Mouse (Mus musculus) embryonic facial prominence, embryonic 14.5 days (tissue): ENCODE data around the gene C1s1. TPM values are rescaled to one million over a fixed set of nuclear protein-coding genes. Genes with fewer than 3 reads are reported as not detected.
"Not testable (repeated sequence)": the region's sequence is repeated elsewhere in the genome, so short reads cannot be mapped to it uniquely, and the experiment has no call there.

Experiments used
- ATAC-seq: fragments of 200-750 bp; cut with Nextera tagmentation; 2 replicates; pipeline ENCODE4 v1.8.0; 2017; ENCODE audit warnings: low read depth, moderate number of reproducible peaks, moderate TSS enrichment
- DNase-seq: peaks from one replicate; pipeline ENCODE4 v3.0.0-alpha.2; 2015; ENCODE audit warnings: low spot score
- H3K27ac ChIP-seq: fragments of 300-500 bp; sonication (generic); replicated peaks from 2 replicates; pipeline ENCODE4 v1.5.1; 2014; ENCODE audit warnings: low read depth, mild to moderate bottlenecking, low read length, moderate library complexity
- H3K27me3 ChIP-seq: fragments of 300-500 bp; sonication (generic); replicated peaks from 2 replicates; pipeline ENCODE4 v1.6.1; 2014; ENCODE audit warnings: low read length; ENCODE audit not compliant: control insufficient read depth, insufficient read depth
- H3K36me3 ChIP-seq: fragments of 300-500 bp; sonication (generic); 2 replicates; pipeline ENCODE4 v1.6.1; 2014; ENCODE audit warnings: low read length, mixed read lengths; ENCODE audit not compliant: control insufficient read depth, insufficient read depth
- H3K4me1 ChIP-seq: fragments of 300-500 bp; sonication (generic); 2 replicates; pipeline ENCODE4 v1.6.1; 2014; ENCODE audit warnings: antibody characterized with exemption, low read length; ENCODE audit not compliant: control insufficient read depth, insufficient read depth
- H3K4me2 ChIP-seq: fragments of 300-500 bp; sonication (generic); 2 replicates; pipeline ENCODE4 v1.6.1; 2014; ENCODE audit warnings: low read depth, mild to moderate bottlenecking, low read length, moderate library complexity, mixed read lengths
- H3K4me3 ChIP-seq: fragments of 300-500 bp; sonication (generic); 2 replicates; pipeline ENCODE4 v1.5.1; 2014; ENCODE audit warnings: low read depth, mild to moderate bottlenecking, low read length
- H3K9ac ChIP-seq: fragments of 300-500 bp; sonication (generic); 2 replicates; pipeline ENCODE4 v1.6.1; 2014; ENCODE audit warnings: low read depth, mild to moderate bottlenecking, low read length, moderate library complexity, mixed read lengths
- H3K9me3 ChIP-seq: fragments of 300-500 bp; sonication (generic); 2 replicates; pipeline ENCODE4 v1.6.1; 2016; ENCODE audit warnings: low read length; ENCODE audit not compliant: control insufficient read depth
- WGBS: fragments of 180-500 bp; shearing (Covaris S2); extraction: QIAGEN DNeasy Blood & Tissue Kit; methylation state at CpG from one replicate; pipeline ENCODE4 v1.1.7; 2014; 5-methylcytosine and 5-hydroxymethylcytosine counted together
- polyA plus RNA-seq: library from polyadenylated mRNA; unstranded; fragments of >200 nt; fragmentation: Nextera tagmentation; extraction: Ambion mirVana; gene quantifications from 2 replicates; pipeline ENCODE4 v1.2.1, GENCODE M21; 2014

The C1s1 gene
- polyA plus RNA-seq, 1 experiment from 2014 or later: 7.4 TPM

- H3K27me3 ChIP-seq, H3K4me1 ChIP-seq, ATAC-seq, H3K36me3 ChIP-seq, H3K4me3 ChIP-seq, H3K27ac ChIP-seq, DNase-seq, H3K4me2 ChIP-seq, H3K9ac ChIP-seq, H3K9me3 ChIP-seq: not testable (repeated sequence)
- WGBS: 68% methylated on average over 8 of the region's 8 CpGs
Measured at GRCm38 (mm10) chr6:124536125-124536829, 5.9 kb downstream of the C1s1 start.

DNA sequence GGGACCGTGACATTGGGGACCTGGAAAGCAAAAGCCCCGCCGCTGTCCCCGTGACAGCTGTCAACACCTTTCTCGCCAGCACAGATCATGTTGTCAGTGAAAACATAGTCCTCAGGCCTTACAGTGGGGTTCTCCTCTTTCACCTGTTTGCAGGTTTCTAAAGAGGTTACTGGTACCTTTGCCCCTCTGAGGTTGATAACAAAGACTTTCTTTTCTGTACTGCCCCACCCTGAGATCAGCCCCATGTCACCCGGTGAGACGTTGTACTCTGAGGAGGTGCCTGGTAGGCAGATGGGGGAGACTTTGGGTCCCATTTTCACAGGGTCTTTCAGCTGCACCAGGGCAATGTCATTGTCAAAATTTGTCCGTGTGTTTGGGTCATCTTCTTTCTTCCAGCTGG is 11.1 kb downstream of the C1s1 start:
- WGBS: 80% methylated on average over 8 of the region's 8 CpGs
- Histone ChIP-seq H3K36me3 (no peaks in the 10 kb centered on the region), H3K4me3 (no peak overlapping the region), H3K27ac (no peak overlapping the region), H3K9ac (no peak overlapping the region), H3K9me3 (no peaks in the 10 kb centered on the region), H3K4me2 (no peak overlapping the region), H3K4me1 (no peaks in the 10 kb centered on the region), H3K27me3 (no peaks in the 10 kb centered on the region)
- no peak for ATAC-seq
- DNase-seq: no peak

DNA sequence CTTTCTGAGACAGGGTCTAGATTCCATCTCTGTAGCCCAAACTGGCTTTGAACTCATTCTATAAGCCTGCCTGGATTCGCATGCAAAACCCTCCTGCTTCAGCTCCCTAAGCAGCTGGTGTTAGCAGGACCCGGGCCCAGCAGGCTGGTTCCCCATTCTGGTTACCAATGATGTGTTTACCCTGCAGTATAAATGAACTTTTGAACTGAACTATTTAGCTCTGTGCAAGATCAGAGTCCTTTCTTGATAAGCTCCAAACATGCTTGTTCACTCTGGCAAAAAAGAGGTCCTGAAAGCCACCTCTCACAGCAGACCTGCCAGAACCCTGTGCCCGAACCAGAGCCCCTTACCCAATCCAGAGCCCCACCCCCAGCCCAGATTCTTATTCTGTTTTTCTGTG is 14.3 kb downstream of the C1s1 start:
- H3K4me2 ChIP-seq: no peak overlapping the region
- H3K9me3 ChIP-seq: no peaks in the 10 kb centered on the region
- H3K4me3 ChIP-seq: no peak overlapping the region
- ATAC-seq: no peak
- no peak for DNase-seq
- no peak overlapping the region for H3K27ac ChIP-seq
- WGBS: 74% methylated on average over 3 of the region's 3 CpGs
- H3K27me3 ChIP-seq: no peaks in the 10 kb centered on the region
- no peaks in the 10 kb centered on the region for H3K36me3 ChIP-seq
- no peak overlapping the region for H3K9ac ChIP-seq
- H3K4me1 ChIP-seq: no peaks in the 10 kb centered on the region

DNA sequence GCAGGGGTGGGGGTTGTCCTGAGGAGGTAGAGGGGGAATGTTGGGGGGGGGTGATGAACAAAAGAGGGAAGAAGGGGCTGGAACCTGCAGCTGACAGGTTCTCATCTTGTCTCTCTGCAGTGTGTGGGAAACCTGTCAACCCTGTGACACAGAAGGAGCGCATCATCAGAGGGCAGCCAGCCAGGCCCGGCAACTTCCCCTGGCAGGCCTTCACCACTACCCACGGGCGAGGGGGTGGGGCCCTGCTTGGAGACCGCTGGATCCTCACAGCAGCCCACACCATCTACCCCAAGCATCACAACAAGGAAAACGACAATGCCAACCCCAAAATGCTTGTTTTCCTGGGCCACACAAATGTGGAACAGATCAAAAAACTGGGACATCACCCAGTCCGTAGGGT is 20.1 kb downstream of the C1s1 start:
- not testable (repeated sequence) for ATAC-seq, H3K4me1 ChIP-seq
- 61% methylated on average over 6 of the region's 7 CpGs for WGBS

GRCm38 (mm10) chr6:124517733-124518132 is 24.4 kb downstream of the C1s1 start:
- H3K9ac ChIP-seq, H3K9me3 ChIP-seq, DNase-seq, H3K27ac ChIP-seq, H3K36me3 ChIP-seq, ATAC-seq, H3K4me3 ChIP-seq, H3K27me3 ChIP-seq, H3K4me1 ChIP-seq, H3K4me2 ChIP-seq: not testable (repeated sequence)
- 94% methylated on average over 2 of the region's 4 CpGs for WGBS

More for the DNA sequence above, 20.1 kb downstream of the C1s1 start:
- H3K27ac ChIP-seq, H3K4me2 ChIP-seq, H3K4me3 ChIP-seq, H3K36me3 ChIP-seq, DNase-seq, H3K27me3 ChIP-seq, H3K9me3 ChIP-seq, H3K9ac ChIP-seq: not testable (repeated sequence)

DNA sequence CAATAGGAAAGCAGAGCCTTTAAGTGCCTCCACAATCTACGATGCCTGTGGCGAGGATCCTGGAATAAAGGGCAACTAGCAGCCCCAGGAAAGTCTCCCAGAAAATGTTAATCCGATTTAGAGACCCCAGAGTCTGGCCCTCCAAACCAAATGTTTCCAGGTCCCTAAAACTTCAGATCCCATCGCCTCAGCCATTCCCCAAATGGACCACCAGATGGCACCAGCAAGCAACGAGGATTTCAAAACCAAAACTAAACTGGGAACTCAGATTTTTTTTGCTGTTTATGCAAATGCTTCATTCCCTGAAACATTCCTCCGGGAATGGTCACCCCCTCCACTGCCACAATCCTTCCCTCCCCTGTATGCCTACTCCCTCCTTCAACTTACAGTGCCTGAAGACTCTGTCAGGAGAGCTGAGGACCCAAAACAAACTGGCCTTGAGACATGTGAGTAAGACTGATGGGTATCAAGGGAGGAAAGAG is 29.8 kb downstream of the C1s1 start, which contains the start of gene C1ra:
C1ra (plus strand) TSS at position 51 of the 482 bp plus-strand sequence.
- DNase-seq (peak; percentile 67), ATAC-seq (no peak)
- H3K4me3 ChIP-seq: peak within 1 kb of the TSS; percentile 24; the same call in 1 of the 2 replicates
- H3K4me1 ChIP-seq: no peaks in the 10 kb centered on the region
- peak within 1 kb of the TSS; percentile 37; the same call in 1 of the 2 replicates for H3K9ac ChIP-seq
- 7% methylated on average over 6 of the region's 6 CpGs for WGBS
- no peaks in the 10 kb centered on the region for H3K36me3 ChIP-seq
- no peaks in the 10 kb centered on the region for H3K27me3 ChIP-seq
- peak within 1 kb of the TSS; percentile 52 for H3K4me2 ChIP-seq
- no peaks in the 10 kb centered on the region for H3K9me3 ChIP-seq
- no peak within 1 kb of the TSS for H3K27ac ChIP-seq

- ATAC-seq (no peak), DNase-seq (no peak)
- H3K27me3 ChIP-seq: no peaks in the 10 kb centered on the region
- no peaks in the 10 kb centered on the region for H3K36me3 ChIP-seq
- no peak overlapping the region for H3K9ac ChIP-seq
- H3K4me3 ChIP-seq: no peak overlapping the region
- no peak overlapping the region for H3K4me2 ChIP-seq
- no peaks in the 10 kb centered on the region for H3K4me1 ChIP-seq
- H3K27ac ChIP-seq: no peak overlapping the region
- WGBS: 58% methylated on average over 6 of the region's 6 CpGs
- H3K9me3 ChIP-seq: no peaks in the 10 kb centered on the region
Measured at GRCm38 (mm10) chr6:124511936-124512335, 30.2 kb downstream of the C1s1 start.

- DNase-seq, H3K27ac ChIP-seq, H3K4me2 ChIP-seq, H3K4me3 ChIP-seq, H3K9ac ChIP-seq, H3K9me3 ChIP-seq, H3K36me3 ChIP-seq, H3K4me1 ChIP-seq, ATAC-seq, H3K27me3 ChIP-seq: not testable (repeated sequence)
- WGBS: 79% methylated on average over 4 of the region's 5 CpGs
Measured at GRCm38 (mm10) chr6:124509192-124509591, 33.0 kb downstream of the C1s1 start.

DNA sequence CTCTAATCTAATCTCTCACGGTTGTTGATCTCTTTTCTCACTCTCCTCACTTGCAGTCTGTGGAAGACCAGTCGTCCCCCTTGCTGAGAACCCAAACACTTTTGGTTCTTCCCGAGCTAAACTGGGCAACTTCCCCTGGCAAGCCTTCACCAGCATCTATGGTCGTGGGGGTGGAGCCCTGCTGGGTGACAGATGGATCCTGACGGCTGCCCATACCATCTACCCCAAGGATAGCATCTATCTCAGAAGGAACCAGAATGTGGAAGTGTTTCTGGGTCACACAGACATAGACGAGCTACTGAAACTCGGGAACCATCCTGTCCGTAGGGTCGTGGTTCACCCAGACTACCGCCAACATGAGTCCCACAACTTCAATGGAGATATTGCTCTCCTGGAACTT is 33.9 kb downstream of the C1s1 start:
- Histone ChIP-seq H3K4me3 (no peak overlapping the region), H3K36me3 (no peaks in the 10 kb centered on the region), H3K9me3 (no peaks in the 10 kb centered on the region), H3K27me3 (no peaks in the 10 kb centered on the region), H3K9ac (no peak overlapping the region), H3K4me2 (no peak overlapping the region), H3K4me1 (no peaks in the 10 kb centered on the region), H3K27ac (no peak overlapping the region)
- ATAC-seq (no peak), DNase-seq (no peak)
- 78% methylated on average over 10 of the region's 10 CpGs for WGBS
